Mouse (Mus musculus) central nervous system, embryonic 18 days (tissue): ENCODE data around the gene Tars. TPM values are rescaled to one million over a fixed set of nuclear protein-coding genes. Genes with fewer than 3 reads are reported as not detected.

Experiments used
- polyA plus RNA-seq: library from polyadenylated mRNA; depleted of rRNA; stranded (reverse); fragments of >200 nt; gene quantifications from 2 replicates; pipeline ENCODE4 v1.2.3, GENCODE M21; 2012; rRNA removed

The Tars gene
- polyA plus RNA-seq = 42.3 and 46.4 TPM in 2 replicates

GRCm38 (mm10) chr15:11399356-11400067 lies at the start of gene Tars:
Gene Tars (minus strand): TSS chr15:11399665.

